In genomic region chr10:80115944-80116335, GRCm38 (mm10) we compare ENCODE assay signal across 8 mouse cellular contexts. TPM values are rescaled to one million over a fixed set of nuclear protein-coding genes. Genes with fewer than 3 reads are reported as not detected.
DNase-seq lines count a peak whose midpoint lies in the region; ATAC-seq and TF ChIP-seq lines count a peak whose summit lies in the region.

No protein-coding gene starts in this region.

- H3K79me2 ChIP-seq in myocyte (ENCODE audit: control insufficient read depth, insufficient read depth), result peaks cover 53% of the 10 kb centered on the region

- peak overlapping the region; percentile 92 for H3K4me2 ChIP-seq in embryonic facial prominence, embryonic 12.5 days (replicated peaks)
- H3K4me2 ChIP-seq in intestine, embryonic 15.5 days (replicated peaks), result peak overlapping the region; percentile 93
- H3K4me2 ChIP-seq in myocyte (ENCODE audit: low read depth), result peak overlapping the region; percentile 97

- ATAC-seq in embryonic facial prominence, embryonic 12.5 days (ENCODE audit: insufficient number of reproducible peaks, insufficient read depth, low FRiP score, low TSS enrichment), result no peak
- ATAC-seq in intestine, embryonic 15.5 days, result no peak

- H3K36me3 ChIP-seq in embryonic facial prominence, embryonic 12.5 days, result peaks cover 30% of the 10 kb centered on the region
- H3K36me3 ChIP-seq in intestine, embryonic 15.5 days, result peaks cover 16% of the 10 kb centered on the region
- peaks cover 5% of the 10 kb centered on the region for H3K36me3 ChIP-seq in myocyte (ENCODE audit: control insufficient read depth, insufficient read depth)

- peak overlapping the region; percentile 91 for H3K27ac ChIP-seq in layer of hippocampus, adult 2 months
- H3K27ac ChIP-seq in embryonic facial prominence, embryonic 12.5 days, result peak overlapping the region; percentile 83
- peak overlapping the region; percentile 83 for H3K27ac ChIP-seq in intestine, embryonic 15.5 days

- under 1% methylated on average over 63 of the region's 63 CpGs for whole genome bisulfite sequencing in embryonic facial prominence, embryonic 12.5 days
- under 1% methylated on average over 63 of the region's 63 CpGs for WGBS in intestine, embryonic 15.5 days

- no peak for DNase-seq in layer of hippocampus, adult 2 months (ENCODE audit: low spot score in 2 of 2)
- DNase-seq in layer of hippocampus, adult 11-12 months (ENCODE audit: low spot score), result no peak
- no peak for DNase-seq in thymus, postnatal 14 days
- no peak for DNase-seq in frontal cortex, postnatal 36 days (ENCODE audit: low spot score in 2 of 2)
- no peak for DNase-seq in urinary bladder, postnatal 14 days (ENCODE audit: low spot score)

- peak overlapping the region; percentile 94 for H3K4me3 ChIP-seq in layer of hippocampus, adult 2 months
- peak overlapping the region; percentile 67 for H3K4me3 ChIP-seq in embryonic facial prominence, embryonic 12.5 days
- peak overlapping the region; percentile 90 for H3K4me3 ChIP-seq in intestine, embryonic 15.5 days (replicated peaks)
- peak overlapping the region; percentile 93 for H3K4me3 ChIP-seq in myocyte

- H3ac ChIP-seq in myocyte (ENCODE audit: control insufficient read depth, insufficient read length), result peak overlapping the region; percentile 96

- H3K27me3 ChIP-seq in embryonic facial prominence, embryonic 12.5 days, result no peaks in the 10 kb centered on the region
- H3K27me3 ChIP-seq in intestine, embryonic 15.5 days (replicated peaks), result no peaks in the 10 kb centered on the region
- H3K27me3 ChIP-seq in myocyte (ENCODE audit: control insufficient read depth, insufficient read depth, insufficient read length), result no peaks in the 10 kb centered on the region

- H3K9me3 ChIP-seq in embryonic facial prominence, embryonic 12.5 days, result no peaks in the 10 kb centered on the region
- no peaks in the 10 kb centered on the region for H3K9me3 ChIP-seq in intestine, embryonic 15.5 days

- H3K4me1 ChIP-seq in embryonic facial prominence, embryonic 12.5 days, result peaks cover 33% of the 10 kb centered on the region
- peaks cover 37% of the 10 kb centered on the region for H3K4me1 ChIP-seq in intestine, embryonic 15.5 days (replicated peaks)

- H3K9ac ChIP-seq in embryonic facial prominence, embryonic 12.5 days, result peak overlapping the region; percentile 86
- peak overlapping the region; percentile 95 for H3K9ac ChIP-seq in intestine, embryonic 15.5 days

- no peak for TF ChIP-seq CTCF in layer of hippocampus, adult 2 months (conservative IDR thresholded peaks at IDR 0.05)

- no peak for TF ChIP-seq POLR2A in myocyte (IDR thresholded peaks at IDR 0.05; ENCODE audit: insufficient read length, low read depth)

TF ChIP-seq in myocyte, 11 proteins besides CTCF, POLR2A, EP300 and RAD21:
- TF ChIP-seq MYOG (IDR thresholded peaks at IDR 0.05; ENCODE audit: control insufficient read depth in 1 of 3, insufficient read depth in 1 of 3, insufficient read length in 2 of 3, low read depth in 2 of 3), result no peak
- no peak for TF ChIP-seq CEBPB (IDR thresholded peaks at IDR 0.05; ENCODE audit: insufficient read depth, poor library complexity, severe bottlenecking)
- TF ChIP-seq REST (IDR thresholded peaks at IDR 0.05; ENCODE audit: insufficient read depth, insufficient read length), result no peak
- no peak for TF ChIP-seq E2F4 (IDR thresholded peaks at IDR 0.05; ENCODE audit: insufficient read depth)
- TF ChIP-seq USF1 (IDR thresholded peaks at IDR 0.05; ENCODE audit: low read depth), result no peak
- TF ChIP-seq MAX (IDR thresholded peaks at IDR 0.05; ENCODE audit: low read depth), result no peak
- no peak for TF ChIP-seq TCF3 (IDR thresholded peaks at IDR 0.05; ENCODE audit: insufficient read length, low read depth)
- TF ChIP-seq POLR2AphosphoS2 (IDR thresholded peaks at IDR 0.05; ENCODE audit: insufficient read length, low read depth), result no peak
- TF ChIP-seq TCF12 (IDR thresholded peaks at IDR 0.05; ENCODE audit: insufficient read depth, poor library complexity, severe bottlenecking), result no peak
- no peak for TF ChIP-seq MYOD1 (IDR thresholded peaks at IDR 0.05; ENCODE audit: control insufficient read depth in 1 of 3, insufficient read length in 2 of 3, low read depth in 2 of 3)
- no peak for TF ChIP-seq SRF (IDR thresholded peaks at IDR 0.05; ENCODE audit: control insufficient read depth, insufficient read length, low read depth)

RNA-seq across cellular contexts. Expression of gene Stk11, which starts 0.3 kb away (rescaled TPM):
- total RNA-seq in layer of hippocampus, adult 2 months (2021), result 10 to 100 TPM; 96.8 to 97.7 TPM
- polyA plus RNA-seq in embryonic facial prominence, embryonic 12.5 days (2016; fragmentation: Nextera tagmentation; extraction: Ambion mirVana), result 17.2 and 18.5 TPM in 2 replicates
- 14.4 and 21.2 TPM in 2 replicates for polyA plus RNA-seq in intestine, embryonic 15.5 days (2015; fragmentation: Nextera tagmentation; extraction: Ambion mirVana)
- polyA plus RNA-seq in myocyte (2012; fragmentation: generic; extraction: Trizol), result 150 TPM

RNA-seq across cellular contexts. Expression of gene Sbno2, which starts 10.6 kb away (rescaled TPM):
- 10 to 100 TPM; 22.4 to 23.4 TPM for total RNA-seq in layer of hippocampus, adult 2 months (2021)
- polyA plus RNA-seq in embryonic facial prominence, embryonic 12.5 days (2016; fragmentation: Nextera tagmentation; extraction: Ambion mirVana), result 15.2 and 16.1 TPM in 2 replicates
- 12.8 and 14.0 TPM in 2 replicates for polyA plus RNA-seq in intestine, embryonic 15.5 days (2015; fragmentation: Nextera tagmentation; extraction: Ambion mirVana)
- polyA plus RNA-seq in myocyte (2012; fragmentation: generic; extraction: Trizol), result 44.6 TPM

RNA-seq across cellular contexts. Expression of gene Atp5d, which starts 22.5 kb away (rescaled TPM):
- 100 to 1,000 TPM; 332 to 344 TPM for total RNA-seq in layer of hippocampus, adult 2 months (2021)
- 457 and 481 TPM in 2 replicates for polyA plus RNA-seq in embryonic facial prominence, embryonic 12.5 days (2016; fragmentation: Nextera tagmentation; extraction: Ambion mirVana)
- polyA plus RNA-seq in intestine, embryonic 15.5 days (2015; fragmentation: Nextera tagmentation; extraction: Ambion mirVana), result 701 and 737 TPM in 2 replicates
- 1,163 TPM for polyA plus RNA-seq in myocyte (2012; fragmentation: generic; extraction: Trizol)

RNA-seq across cellular contexts. Expression of gene Cbarp, which starts 24.7 kb away (rescaled TPM):
- total RNA-seq in layer of hippocampus, adult 2 months (2021), result 100 to 1,000 TPM; 331 to 341 TPM
- polyA plus RNA-seq in embryonic facial prominence, embryonic 12.5 days (2016; fragmentation: Nextera tagmentation; extraction: Ambion mirVana), result 8.4 and 8.5 TPM in 2 replicates
- 4.8 and 5.1 TPM in 2 replicates for polyA plus RNA-seq in intestine, embryonic 15.5 days (2015; fragmentation: Nextera tagmentation; extraction: Ambion mirVana)
- polyA plus RNA-seq in myocyte (2012; fragmentation: generic; extraction: Trizol), result 10.0 TPM

RNA-seq across cellular contexts. Expression of gene Midn, which starts 32.1 kb away (rescaled TPM):
- total RNA-seq in layer of hippocampus, adult 2 months (2021), result 10 to 100 TPM; 53.1 to 54.5 TPM
- polyA plus RNA-seq in embryonic facial prominence, embryonic 12.5 days (2016; fragmentation: Nextera tagmentation; extraction: Ambion mirVana), result 33.4 and 35.1 TPM in 2 replicates
- polyA plus RNA-seq in intestine, embryonic 15.5 days (2015; fragmentation: Nextera tagmentation; extraction: Ambion mirVana), result 14.1 and 16.1 TPM in 2 replicates
- polyA plus RNA-seq in myocyte (2012; fragmentation: generic; extraction: Trizol), result 131 TPM
